Mouse (Mus musculus): ENCODE measurements at regions not wholly inside any gene's neighbourhood (a gene's known extent, or its start where the extent isn't known, plus 50 kb on each side); places are given as distances from the start of the nearest gene placed in this dataset.
"Not testable (repeated sequence)": the region's sequence is repeated elsewhere in the genome, so short reads cannot be mapped to it uniquely, and the experiment has no call there.

GRCm38 (mm10) chr12:77096461-77096860, 134.5 kb upstream of the Max start:
- no peak overlapping the region for H3K4me3 ChIP-seq
- WGBS: 95% methylated on average over 4 of the region's 4 CpGs
- no peak for ATAC-seq (replicated peaks)

GRCm38 (mm10) chr12:77094999-77095915, 133.3 kb upstream of the Max start:
- no peaks in the 10 kb centered on the region for H3K4me1 ChIP-seq
- no peaks in the 10 kb centered on the region for H3K9me3 ChIP-seq
- H3K27me3 ChIP-seq: no peaks in the 10 kb centered on the region
- no peak overlapping the region for H3K27ac ChIP-seq (replicated peaks)
- H3K4me3 ChIP-seq: no peak overlapping the region
- no peak overlapping the region for H3K9ac ChIP-seq (replicated peaks)
- no peak overlapping the region for H3K4me2 ChIP-seq (replicated peaks)
- no peaks in the 10 kb centered on the region for H3K36me3 ChIP-seq
- WGBS: 86% methylated on average over 3 of the region's 3 CpGs
- no peak for ATAC-seq (replicated peaks)

More at GRCm38 (mm10) chr12:77096461-77096860, 134.5 kb upstream of the Max start:
- no peak overlapping the region for H3K4me2 ChIP-seq (replicated peaks)
- H3K9me3 ChIP-seq: no peaks in the 10 kb centered on the region
- no peak overlapping the region for H3K9ac ChIP-seq (replicated peaks)
- H3K27ac ChIP-seq (replicated peaks): no peak overlapping the region
- no peaks in the 10 kb centered on the region for H3K36me3 ChIP-seq
- H3K4me1 ChIP-seq: no peaks in the 10 kb centered on the region
- H3K27me3 ChIP-seq: no peaks in the 10 kb centered on the region

- H3K9ac ChIP-seq (replicated peaks): no peak overlapping the region
- 80% methylated on average over 7 of the region's 7 CpGs for WGBS
- no peak overlapping the region for H3K4me3 ChIP-seq
- ATAC-seq (replicated peaks): no peak
- no peaks in the 10 kb centered on the region for H3K27me3 ChIP-seq
- no peaks in the 10 kb centered on the region for H3K4me1 ChIP-seq
- no peak overlapping the region for H3K27ac ChIP-seq (replicated peaks)
- no peaks in the 10 kb centered on the region for H3K9me3 ChIP-seq
- no peak overlapping the region for H3K4me2 ChIP-seq (replicated peaks)
- H3K36me3 ChIP-seq: no peaks in the 10 kb centered on the region
Measured at GRCm38 (mm10) chr12:77094168-77094567, 132.2 kb upstream of the Max start.

GRCm38 (mm10) chr12:77092741-77093140, 130.7 kb upstream of the Max start:
- Histone ChIP-seq H3K27ac (replicated peaks) (no peak overlapping the region), H3K36me3 (no peaks in the 10 kb centered on the region), H3K9me3 (no peaks in the 10 kb centered on the region), H3K4me3 (no peak overlapping the region), H3K4me2 (replicated peaks) (no peak overlapping the region), H3K9ac (replicated peaks) (no peak overlapping the region), H3K4me1 (no peaks in the 10 kb centered on the region), H3K27me3 (no peaks in the 10 kb centered on the region)
- no peak for ATAC-seq (replicated peaks)
- WGBS: 43% methylated on average over 3 of the region's 3 CpGs

GRCm38 (mm10) chr12:77092143-77092542, 130.1 kb upstream of the Max start:
- no peaks in the 10 kb centered on the region for H3K27me3 ChIP-seq

GRCm38 (mm10) chr12:77091700-77092099, 129.7 kb upstream of the Max start:
- Histone ChIP-seq H3K4me3 (no peak overlapping the region), H3K36me3 (no peaks in the 10 kb centered on the region), H3K9me3 (no peaks in the 10 kb centered on the region), H3K27ac (replicated peaks) (no peak overlapping the region), H3K4me2 (replicated peaks) (no peak overlapping the region), H3K9ac (replicated peaks) (no peak overlapping the region), H3K4me1 (no peaks in the 10 kb centered on the region), H3K27me3 (no peaks in the 10 kb centered on the region)
- ATAC-seq (replicated peaks): no peak
- WGBS: 88% methylated on average over 2 of the region's 2 CpGs

More at GRCm38 (mm10) chr12:77092143-77092542, 130.1 kb upstream of the Max start:
- no peak overlapping the region for H3K9ac ChIP-seq (replicated peaks)
- no peaks in the 10 kb centered on the region for H3K36me3 ChIP-seq
- H3K4me3 ChIP-seq: no peak overlapping the region
- no peaks in the 10 kb centered on the region for H3K4me1 ChIP-seq
- 88% methylated on average over 2 of the region's 2 CpGs for WGBS
- no peak for ATAC-seq (replicated peaks)
- H3K9me3 ChIP-seq: no peaks in the 10 kb centered on the region
- H3K27ac ChIP-seq (replicated peaks): no peak overlapping the region
- H3K4me2 ChIP-seq (replicated peaks): no peak overlapping the region

GRCm38 (mm10) chr12:77090525-77090924, 128.5 kb upstream of the Max start:
- H3K36me3 ChIP-seq: no peaks in the 10 kb centered on the region
- no peaks in the 10 kb centered on the region for H3K4me1 ChIP-seq
- WGBS: 80% methylated on average over 3 of the region's 3 CpGs
- no peaks in the 10 kb centered on the region for H3K27me3 ChIP-seq
- H3K9me3 ChIP-seq: no peaks in the 10 kb centered on the region
- H3K4me3 ChIP-seq: no peak overlapping the region
- no peak overlapping the region for H3K9ac ChIP-seq (replicated peaks)
- ATAC-seq (replicated peaks): no peak
- no peak overlapping the region for H3K4me2 ChIP-seq (replicated peaks)
- H3K27ac ChIP-seq (replicated peaks): no peak overlapping the region

GRCm38 (mm10) chr12:77089624-77090278, 127.8 kb upstream of the Max start:
- WGBS: 93% methylated on average over 6 of the region's 6 CpGs
- no peak overlapping the region for H3K4me2 ChIP-seq (replicated peaks)
- H3K9me3 ChIP-seq: no peaks in the 10 kb centered on the region
- no peak for ATAC-seq (replicated peaks)
- H3K27ac ChIP-seq (replicated peaks): no peak overlapping the region
- no peaks in the 10 kb centered on the region for H3K36me3 ChIP-seq
- H3K9ac ChIP-seq (replicated peaks): no peak overlapping the region
- no peaks in the 10 kb centered on the region for H3K4me1 ChIP-seq
- H3K27me3 ChIP-seq: no peaks in the 10 kb centered on the region
- no peak overlapping the region for H3K4me3 ChIP-seq

GRCm38 (mm10) chr12:77088452-77088851, 126.5 kb upstream of the Max start:
- no peaks in the 10 kb centered on the region for H3K9me3 ChIP-seq
- no peak for ATAC-seq (replicated peaks)
- no peak overlapping the region for H3K4me3 ChIP-seq
- no peaks in the 10 kb centered on the region for H3K4me1 ChIP-seq
- no peak overlapping the region for H3K27ac ChIP-seq (replicated peaks)
- H3K27me3 ChIP-seq: no peaks in the 10 kb centered on the region
- no peaks in the 10 kb centered on the region for H3K36me3 ChIP-seq
- H3K4me2 ChIP-seq (replicated peaks): no peak overlapping the region
- WGBS: 74% methylated on average over 2 of the region's 2 CpGs
- no peak overlapping the region for H3K9ac ChIP-seq (replicated peaks)

GRCm38 (mm10) chr12:77086931-77087330, 124.9 kb upstream of the Max start:
- WGBS: 100% methylated on average over 1 of the region's 1 CpGs
- ATAC-seq (replicated peaks); H3K36me3 ChIP-seq; H3K4me3 ChIP-seq; H3K9me3 ChIP-seq; H3K4me2 ChIP-seq (replicated peaks); H3K9ac ChIP-seq (replicated peaks); H3K27me3 ChIP-seq; H3K4me1 ChIP-seq; H3K27ac ChIP-seq (replicated peaks): not testable (repeated sequence)

GRCm38 (mm10) chr12:77085894-77086293, 123.9 kb upstream of the Max start:
- Histone ChIP-seq H3K4me3 (no peak overlapping the region), H3K4me2 (replicated peaks) (no peak overlapping the region), H3K9me3 (no peaks in the 10 kb centered on the region), H3K36me3 (no peaks in the 10 kb centered on the region), H3K4me1 (no peaks in the 10 kb centered on the region), H3K9ac (replicated peaks) (no peak overlapping the region), H3K27ac (replicated peaks) (no peak overlapping the region), H3K27me3 (no peaks in the 10 kb centered on the region)
- 84% methylated on average over 5 of the region's 5 CpGs for WGBS
- ATAC-seq (replicated peaks): no peak

GRCm38 (mm10) chr12:77085244-77085643, 123.2 kb upstream of the Max start:
- WGBS: 90% methylated on average over 7 of the region's 7 CpGs
- ATAC-seq (replicated peaks): no peak
- no peak overlapping the region for H3K4me3 ChIP-seq

More at GRCm38 (mm10) chr12:77085244-77085643, 123.2 kb upstream of the Max start:
- no peaks in the 10 kb centered on the region for H3K36me3 ChIP-seq
- no peak overlapping the region for H3K4me2 ChIP-seq (replicated peaks)
- H3K9me3 ChIP-seq: no peaks in the 10 kb centered on the region
- no peak overlapping the region for H3K27ac ChIP-seq (replicated peaks)
- H3K4me1 ChIP-seq: no peaks in the 10 kb centered on the region
- no peaks in the 10 kb centered on the region for H3K27me3 ChIP-seq
- H3K9ac ChIP-seq (replicated peaks): no peak overlapping the region

Data from forebrain, embryonic 15.5 days (tissue).